Mouse (Mus musculus) neural tube, embryonic 15.5 days (tissue): ENCODE results near the gene Pqbp1. TPM values are rescaled to one million over a fixed set of nuclear protein-coding genes. Genes with fewer than 3 reads are reported as not detected.

Experiments
- polyA plus RNA-seq: library from polyadenylated mRNA; unstranded; fragments of >200 nt; fragmentation: Nextera tagmentation; extraction: Ambion mirVana; gene quantifications from 2 replicates; pipeline ENCODE4 v1.2.1, GENCODE M21; 2015

Gene Pqbp1
- polyA plus RNA-seq, 1 experiment from 2014 or later = 201 TPM

Other genes starting within 250 kb of the Pqbp1 start
- gene Prickle3, start 242.0 kb downstream of the Pqbp1 start, polyA plus RNA-seq = 1.7 and 3.8 TPM in 2 replicates
- gene Plp2, start 227.9 kb downstream of the Pqbp1 start, polyA plus RNA-seq = 20.3 and 50.6 TPM in 2 replicates
- gene Magix, start 218.0 kb downstream of the Pqbp1 start, polyA plus RNA-seq = 0.13 TPM in 1 of 2 replicates, not detected in the other
- gene Gpkow, start 202.1 kb downstream of the Pqbp1 start, polyA plus RNA-seq = 46.0 and 46.5 TPM in 2 replicates
- 34.6 and 34.9 TPM in 2 replicates for gene Wdr45, start 184.9 kb downstream of the Pqbp1 start, polyA plus RNA-seq
- gene Gm45208, start 177.0 kb downstream of the Pqbp1 start, polyA plus RNA-seq = 1.4 TPM in 1 of 2 replicates, not detected in the other
- 128 and 132 TPM in 2 replicates for gene Praf2, start 170.8 kb downstream of the Pqbp1 start, polyA plus RNA-seq
- 50.8 and 56.3 TPM in 2 replicates for gene Ccdc120, start 148.4 kb downstream of the Pqbp1 start, polyA plus RNA-seq
- 24.7 and 25.2 TPM in 2 replicates for gene Tfe3, start 136.7 kb downstream of the Pqbp1 start, polyA plus RNA-seq
- gene Gripap1, start 109.5 kb downstream of the Pqbp1 start, polyA plus RNA-seq = 63.0 and 67.4 TPM in 2 replicates
- 5.7 and 6.5 TPM in 2 replicates for gene Kcnd1, start 77.0 kb downstream of the Pqbp1 start, polyA plus RNA-seq
- 40.0 and 40.4 TPM in 2 replicates for gene Otud5, start 57.9 kb downstream of the Pqbp1 start, polyA plus RNA-seq
- 21.0 and 26.8 TPM in 2 replicates for gene Pim2, start 21.0 kb downstream of the Pqbp1 start, polyA plus RNA-seq
- 46.9 and 47.3 TPM in 2 replicates for gene Slc35a2, start 15.2 kb downstream of the Pqbp1 start, polyA plus RNA-seq
- gene Timm17b, start 88 bp upstream of the Pqbp1 start, polyA plus RNA-seq = 152 TPM in 2 replicates
- not detected in 2 replicates for gene Gm10491, start 8.6 kb upstream of the Pqbp1 start, polyA plus RNA-seq
- not detected in 2 replicates for gene Gm10490, start 10.3 kb upstream of the Pqbp1 start, polyA plus RNA-seq
- gene Pcsk1n, start 20.6 kb upstream of the Pqbp1 start, polyA plus RNA-seq = 292 and 368 TPM in 2 replicates
- 0.28 TPM in 1 of 2 replicates, not detected in the other for gene Eras, start 29.3 kb upstream of the Pqbp1 start, polyA plus RNA-seq
- gene Hdac6, start 48.6 kb upstream of the Pqbp1 start, polyA plus RNA-seq = 57.4 and 61.3 TPM in 2 replicates
- 3.1 TPM in 1 of 2 replicates, not detected in the other for gene Gata1, start 78.8 kb upstream of the Pqbp1 start, polyA plus RNA-seq
- gene Glod5, start 119.2 kb upstream of the Pqbp1 start, polyA plus RNA-seq = 0.28 and 0.88 TPM in 2 replicates
- gene Suv39h1, start 175.5 kb upstream of the Pqbp1 start, polyA plus RNA-seq = 34.6 and 42.5 TPM in 2 replicates
- 0.14 and 2.0 TPM in 2 replicates for gene Was, start 191.2 kb upstream of the Pqbp1 start, polyA plus RNA-seq
- gene Wdr13, start 233.6 kb upstream of the Pqbp1 start, polyA plus RNA-seq = 56.2 and 64.9 TPM in 2 replicates
- gene Rbm3, start 246.6 kb upstream of the Pqbp1 start, polyA plus RNA-seq = 309 and 341 TPM in 2 replicates